10 mouse cellular contexts compared by ENCODE assay signal in the genomic region with DNA sequence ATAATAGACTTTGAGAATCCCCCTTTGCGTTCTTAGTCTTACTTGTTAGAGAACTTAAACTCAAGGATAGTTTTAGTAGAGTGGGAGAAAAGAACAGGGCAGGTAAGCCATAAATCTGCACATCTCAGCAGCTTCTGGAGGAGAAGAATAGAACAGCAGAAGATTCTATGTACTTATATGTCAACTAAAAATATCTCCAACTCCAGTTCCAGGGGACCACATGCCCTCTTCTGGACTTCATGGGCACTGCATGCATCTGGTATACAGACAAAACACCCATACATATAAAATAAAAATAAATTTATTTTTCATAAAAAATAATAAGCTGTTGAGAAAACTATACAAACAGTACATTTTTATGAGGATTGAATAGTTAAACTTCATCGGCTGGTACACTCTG.
DNase-seq lines count a peak whose midpoint lies in the region; ATAC-seq lines count a peak whose summit lies in the region.
"Had no signal": no experiment of that assay in that cellular context is flagged by ENCODE, and none has a peak within 500 bp of the region (broad histone marks: within the 10 kb centered on the region; RNA-seq: fewer than 3 reads in every experiment).

No protein-coding gene starts in this region.

- DNase-seq in cerebellum, adult 9-10 months, result peak; percentile 1
- DNase-seq in cerebellum, adult 11-12 months, result no peak
- DNase-seq in layer of hippocampus, adult 11-12 months (ENCODE audit: low spot score), result peak; percentile 49
- DNase-seq in layer of hippocampus, adult 9-11 months, result no peak
- DNase-seq in brain, adult 2 months (ENCODE audit: low read depth, low spot score), result peak; percentile 55
- DNase-seq in left cerebral cortex, postnatal 25 days (ENCODE audit: low spot score in 2 of 2), result peak; percentile 20 to 45
- no peak for DNase-seq in urinary bladder, adult 2 months (ENCODE audit: low spot score)
- DNase-seq: cerebellum, postnatal 36 days; thymus, adult 2 months had no signal

- intact Hi-C loops in left cerebral cortex, postnatal 25 days (cut with DNase I), result loop anchor here (5.0 kb wide), 1 partner anchor 1356 kb away; a partner anchor contains a TSS

- no peak for ATAC-seq in megakaryocyte progenitor cell, adult 5-6 weeks (replicated peaks; ENCODE audit: poor library complexity)

Comparison
In these comparisons a context has a peak if more than half of its experiments do, and no peak if none do; other contexts are left out.
1. DNase-seq: peak in cerebellum, adult 9-10 months (single experiment), layer of hippocampus, adult 11-12 months (single experiment), brain, adult 2 months (single experiment) and left cerebral cortex, postnatal 25 days (2 of 2); none in cerebellum, adult 11-12 months (single experiment), layer of hippocampus, adult 9-11 months (single experiment) and urinary bladder, adult 2 months (single experiment).